Mouse (Mus musculus) kidney, adult 18-20 months (tissue): ENCODE data around the gene Emid1.

Experiments used
- DNase-seq: peaks from one replicate; pipeline ENCODE4 v3.0.0; 2021

Gene Emid1

DNA sequence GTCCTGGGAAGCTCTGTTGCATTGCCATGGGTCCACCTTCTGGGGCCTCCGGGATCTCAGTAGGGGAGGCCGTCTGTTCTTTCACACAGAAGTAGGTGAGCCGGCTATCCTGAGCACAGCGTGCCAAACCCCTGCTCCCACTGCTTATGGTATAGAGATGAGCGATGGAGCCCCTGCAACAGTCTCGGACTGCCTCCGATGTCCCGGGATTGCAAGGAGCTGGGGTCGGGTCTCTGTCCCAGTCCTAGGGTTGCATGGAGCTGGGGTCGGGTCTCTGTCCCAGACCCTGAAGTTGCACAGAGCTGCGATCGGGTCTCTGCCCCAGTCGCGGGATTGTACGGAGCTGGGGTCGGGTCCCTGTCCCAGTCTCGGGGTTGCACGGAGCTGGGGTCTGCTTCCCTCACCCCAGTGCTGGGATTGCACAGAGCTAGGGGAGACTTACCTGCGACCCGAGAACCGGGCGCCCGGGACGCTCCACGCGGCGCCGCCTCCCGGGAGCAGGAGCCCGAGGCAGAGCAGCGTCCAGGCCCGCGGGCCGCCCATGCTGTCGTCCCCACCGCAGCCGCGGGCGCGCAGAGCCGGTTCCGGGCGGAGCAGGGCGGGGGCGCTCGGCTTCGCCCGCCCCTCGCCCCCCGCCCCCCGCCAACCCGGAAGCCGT lies at the start of gene Emid1:
Emid1 (minus strand) TSS at position 578 of the 658 bp plus-strand sequence.
- peak; percentile 41 for DNase-seq

DNA sequence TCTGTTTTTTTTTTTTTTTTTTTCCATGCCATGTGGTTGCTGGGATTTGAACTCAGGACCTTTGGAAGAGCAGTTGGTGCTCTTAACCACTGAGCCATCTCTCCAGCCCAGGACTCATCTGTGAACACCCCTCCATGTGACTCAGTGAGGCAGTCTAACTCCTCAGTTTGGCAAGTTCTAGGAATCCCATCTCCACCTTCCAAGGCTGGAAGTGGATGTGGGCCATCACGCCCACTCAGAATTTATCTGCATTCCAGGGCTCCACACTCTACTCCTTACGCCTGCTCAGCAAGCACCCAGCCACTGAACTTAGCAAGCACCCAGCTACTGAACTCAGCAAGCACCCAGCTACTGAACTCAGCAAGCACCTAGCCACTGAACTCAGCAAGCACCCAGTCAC lies 47.8 kb upstream of the Emid1 start:
- DNase-seq = no peak

DNA sequence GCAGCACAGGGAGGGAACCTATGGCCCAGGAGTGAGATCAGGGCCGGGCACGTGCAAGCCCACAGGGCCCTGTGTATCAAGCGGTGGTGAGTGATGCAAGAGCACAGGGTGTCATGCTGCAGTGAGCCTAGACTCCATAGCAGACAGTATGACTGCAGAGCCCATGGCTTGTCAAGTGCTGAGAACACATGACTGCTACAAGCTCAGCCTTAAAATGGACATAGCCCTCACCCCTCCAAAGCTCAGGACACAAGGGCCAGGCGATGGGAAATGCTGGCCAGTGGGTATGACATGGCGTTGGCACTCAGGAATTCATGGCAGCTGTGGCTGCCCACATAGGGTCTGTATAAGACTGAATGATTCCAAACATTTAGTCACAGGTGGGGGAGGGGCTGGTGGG lies 45.0 kb upstream of the Emid1 start:
- DNase-seq = no peak

DNA sequence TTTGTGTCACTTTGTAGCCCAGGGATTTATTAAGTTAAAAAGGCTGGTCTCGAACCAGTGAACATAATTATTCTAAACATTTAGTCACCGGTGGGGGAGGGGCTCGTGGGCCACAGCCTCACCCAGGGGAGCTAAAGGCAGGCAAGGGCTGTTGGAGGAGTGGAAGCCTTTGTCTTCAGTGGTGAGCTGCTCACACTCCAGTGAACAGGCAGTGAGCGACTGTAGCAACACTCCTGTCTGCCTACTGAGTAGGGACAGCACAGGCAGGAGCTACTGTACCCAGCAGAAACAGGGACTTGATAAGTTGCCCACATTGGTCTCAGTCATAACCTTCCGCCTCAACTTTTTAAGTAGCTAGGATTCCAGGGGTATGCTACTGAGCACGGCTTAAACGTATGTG lies 44.5 kb upstream of the Emid1 start:
- no peak for DNase-seq

DNA sequence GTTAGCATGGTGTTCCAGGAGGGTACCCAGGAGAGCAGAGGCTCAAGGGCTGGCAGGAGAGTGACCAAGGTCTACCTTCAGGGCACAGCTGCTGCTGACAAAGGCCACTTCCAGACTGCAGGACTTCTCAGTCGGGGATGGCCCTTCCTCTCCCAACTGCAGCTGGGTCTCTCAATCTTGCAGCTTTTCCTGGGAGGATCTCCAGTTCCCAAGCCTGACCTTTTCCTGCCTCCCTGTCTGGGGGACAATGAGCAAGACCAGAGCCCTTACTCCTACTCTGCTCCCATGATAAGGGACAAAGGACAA lies 41.5 kb upstream of the Emid1 start:
- DNase-seq = no peak

DNA sequence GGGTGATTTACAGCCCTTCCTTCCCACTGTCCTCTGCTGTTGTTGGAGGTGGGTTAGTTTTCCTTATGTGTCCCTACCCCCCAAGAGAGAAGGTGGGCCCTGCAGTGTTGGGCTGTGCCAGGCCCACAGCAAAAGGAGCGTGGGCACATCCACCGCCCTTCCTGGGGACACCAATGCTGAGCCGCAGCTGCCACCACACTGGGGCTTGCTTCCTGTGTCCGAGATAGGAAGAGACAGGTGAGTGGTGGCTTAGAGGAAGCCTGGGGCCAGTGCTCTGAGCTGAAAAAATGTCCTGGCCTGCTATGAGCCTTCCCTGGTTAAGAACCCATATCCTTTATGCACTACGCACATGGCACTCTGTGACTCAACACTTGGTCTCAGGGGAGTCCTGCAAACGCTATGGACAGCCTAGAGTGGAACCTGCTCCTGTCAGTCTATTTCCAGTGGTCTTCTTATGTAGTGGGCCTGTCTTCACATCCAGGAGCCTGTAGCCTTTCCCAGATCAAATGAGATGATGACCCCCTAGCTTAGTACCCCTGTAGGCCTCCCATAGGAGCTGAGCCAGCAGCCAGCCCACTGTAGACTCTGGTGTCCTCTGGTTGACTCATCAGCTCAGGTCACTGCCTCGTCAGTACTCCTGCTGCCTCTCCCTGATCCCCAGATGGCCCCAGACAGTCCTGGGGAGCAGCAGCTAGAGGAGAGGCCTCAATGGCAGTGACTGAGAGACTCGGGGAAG lies 41.0 kb upstream of the Emid1 start:
- no peak for DNase-seq

DNA sequence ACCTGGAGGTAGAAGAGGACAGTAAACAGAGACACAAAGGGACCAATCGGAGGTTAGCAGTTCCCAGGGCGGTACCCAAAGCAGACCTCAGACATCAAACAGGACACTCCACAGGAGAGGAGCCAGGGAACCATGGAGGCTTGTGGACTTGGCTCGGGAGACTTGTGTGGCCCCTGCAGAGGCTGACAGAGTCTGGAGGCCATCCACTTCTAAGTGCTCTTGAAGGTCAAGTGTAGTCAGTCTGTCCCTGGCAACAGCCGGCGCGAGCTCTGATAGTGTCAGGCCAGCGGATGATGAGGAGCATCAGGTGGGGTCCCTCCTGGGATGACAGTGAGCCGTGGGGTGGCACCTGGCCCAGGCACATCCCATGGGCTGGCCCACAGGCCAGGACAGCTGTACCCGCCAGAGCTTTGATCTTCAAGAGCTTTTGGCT lies 40.0 kb upstream of the Emid1 start:
- DNase-seq = no peak

DNA sequence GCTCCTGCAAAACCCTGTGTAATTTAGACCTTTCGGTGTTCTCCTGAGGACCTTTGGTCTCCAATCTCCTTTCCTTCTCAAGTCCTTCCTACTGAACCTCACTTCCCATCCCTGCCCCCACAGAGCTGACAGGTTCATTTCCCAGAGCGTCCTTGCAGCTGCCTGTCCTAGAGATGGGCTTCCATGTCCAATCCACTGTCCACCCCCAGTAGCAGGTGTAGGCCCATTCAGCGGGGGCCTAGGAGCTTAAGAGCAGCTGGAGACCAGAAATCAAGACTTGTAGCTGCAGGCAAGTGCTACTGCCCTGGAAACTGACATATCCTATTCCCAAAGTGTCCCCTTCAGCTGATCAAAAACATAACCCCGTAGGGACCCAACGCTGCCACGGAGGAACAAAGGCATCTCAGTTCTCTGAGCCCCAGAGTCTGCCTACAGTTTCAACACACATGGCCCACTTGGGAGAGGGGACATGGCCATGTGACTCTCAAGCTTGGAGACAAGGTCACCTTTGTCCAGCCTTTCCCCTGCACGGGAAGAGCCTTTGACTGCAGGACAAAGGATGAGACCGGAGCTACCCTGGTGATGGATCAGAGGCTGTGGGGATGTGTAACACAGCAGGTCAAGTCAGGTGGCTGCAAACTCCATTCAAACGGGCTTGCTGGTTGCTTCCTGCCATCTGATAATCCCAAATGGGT lies 37.3 kb upstream of the Emid1 start:
- no peak for DNase-seq

DNA sequence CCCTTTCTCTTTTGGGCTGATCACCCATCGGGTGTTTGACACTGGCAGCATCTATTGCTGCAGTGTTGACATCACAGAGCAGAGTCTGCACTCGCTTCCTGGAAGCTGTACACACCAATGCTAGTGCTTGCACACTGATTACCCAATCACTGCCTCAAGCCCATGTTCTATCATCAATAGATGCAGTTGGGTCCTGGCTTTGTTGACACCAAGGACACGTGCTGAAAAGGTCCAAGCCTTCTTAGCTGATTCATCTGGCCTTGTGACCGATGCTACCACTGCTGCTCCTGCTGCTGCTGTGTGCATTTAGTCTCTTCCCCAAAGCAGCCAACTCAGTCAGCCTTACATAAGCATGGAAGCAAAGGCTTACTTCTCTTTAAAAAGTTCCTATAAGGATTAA lies 36.1 kb upstream of the Emid1 start:
- no peak for DNase-seq

DNA sequence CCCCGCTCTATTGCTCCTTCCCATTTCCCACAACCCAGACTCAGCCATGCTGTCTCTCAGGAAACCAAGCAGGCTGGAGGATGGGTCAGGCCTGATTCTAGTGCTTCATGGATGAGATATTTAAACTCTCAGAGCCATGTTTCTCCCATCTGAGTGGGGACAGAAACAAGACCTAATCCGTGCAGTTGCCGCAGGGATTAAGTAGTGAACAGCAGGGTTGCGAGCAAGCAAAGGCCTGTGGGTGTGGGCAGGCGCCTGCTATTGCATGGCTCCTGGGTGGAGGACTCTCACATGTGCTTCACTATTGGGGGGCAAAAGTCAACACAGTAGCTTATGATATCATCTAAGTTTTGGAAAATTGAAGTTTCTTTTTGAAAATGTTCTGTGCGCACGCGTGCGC lies 32.8 kb upstream of the Emid1 start:
- no peak for DNase-seq

DNA sequence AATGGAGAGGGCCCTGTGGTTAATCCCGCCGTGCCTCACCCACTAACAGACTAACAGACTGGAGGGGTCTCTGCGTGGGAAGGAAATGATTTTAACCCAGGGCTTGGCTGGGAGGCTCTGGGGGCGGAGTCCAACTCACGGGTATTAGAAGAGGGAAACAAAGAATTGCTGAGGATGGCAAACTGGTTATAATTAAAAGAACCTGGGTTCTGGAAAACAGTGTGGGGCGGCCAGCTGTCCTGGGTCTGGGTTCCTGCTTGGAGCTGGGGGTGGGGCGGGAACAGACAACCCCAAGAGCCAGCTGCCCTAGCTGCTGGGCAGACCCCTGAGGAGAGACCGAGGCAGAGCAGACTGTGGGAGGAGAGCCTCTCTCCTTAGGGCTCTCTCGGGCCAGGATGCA lies 32.2 kb upstream of the Emid1 start:
- no peak for DNase-seq

DNA sequence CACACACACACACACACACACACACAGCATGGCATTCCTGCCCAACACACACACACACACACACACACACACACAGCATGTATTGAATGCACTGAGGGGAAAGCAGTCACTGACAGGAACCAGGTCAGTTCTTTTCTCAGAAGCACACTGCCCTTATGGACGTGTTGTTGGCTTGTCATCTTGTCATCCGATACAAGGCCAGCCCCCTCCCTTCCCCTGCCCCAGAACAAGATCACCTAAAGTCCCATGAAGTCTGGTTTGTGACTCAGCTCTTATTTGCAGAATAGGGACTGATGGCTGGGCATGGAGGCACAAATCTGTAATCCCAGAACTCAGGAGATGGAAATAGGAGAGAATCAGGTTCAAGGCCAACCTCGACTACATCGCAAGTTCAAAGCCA lies 30.8 kb upstream of the Emid1 start:
- no peak for DNase-seq

DNA sequence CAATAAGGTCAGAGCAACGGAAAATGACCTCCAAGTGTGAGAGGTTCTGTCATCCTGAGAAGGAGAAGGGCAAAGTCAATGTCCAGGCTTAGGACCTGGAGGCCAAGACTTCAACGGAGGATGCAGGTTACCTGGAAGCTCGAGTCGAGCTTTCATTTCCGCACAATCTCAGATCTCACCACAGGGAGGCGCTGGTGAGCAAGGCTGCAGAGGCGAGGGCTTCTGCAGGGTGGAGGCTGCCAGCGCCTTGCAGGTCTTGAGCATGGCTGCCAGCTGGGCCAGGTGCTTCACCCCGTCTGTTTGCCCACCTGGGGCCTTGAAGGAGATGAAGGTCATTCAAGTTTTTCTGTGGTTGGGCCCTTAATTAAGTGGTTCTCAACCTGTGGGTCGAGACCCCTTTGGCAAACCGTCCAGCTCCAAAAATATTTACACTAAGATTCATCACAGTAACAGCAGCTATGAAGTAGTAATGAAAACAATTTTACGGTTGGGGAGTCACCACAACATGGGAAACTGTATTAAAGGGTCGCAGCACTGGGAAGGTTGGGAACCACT lies 29.9 kb upstream of the Emid1 start:
- DNase-seq = peak; percentile 88

DNA sequence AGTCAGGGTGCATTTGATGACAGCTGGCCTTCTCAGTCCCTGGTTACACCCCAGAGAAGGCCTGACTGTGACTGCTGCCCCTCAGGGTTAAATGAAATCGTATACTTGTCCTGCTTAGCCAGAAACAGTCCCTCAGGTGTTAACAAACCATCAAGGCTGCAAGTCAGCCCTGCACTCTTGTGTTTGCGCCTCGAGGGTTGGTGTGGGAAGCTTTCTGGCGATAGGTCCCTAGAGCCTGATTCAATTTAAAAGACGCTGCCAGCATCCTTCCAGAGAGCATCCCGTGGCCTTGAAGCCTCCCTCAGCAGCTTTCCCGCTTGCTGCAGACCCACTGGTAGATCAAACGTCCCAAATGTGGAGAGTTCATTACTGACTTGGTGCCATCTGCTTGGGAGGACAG lies 27.3 kb upstream of the Emid1 start:
- DNase-seq = no peak

DNA sequence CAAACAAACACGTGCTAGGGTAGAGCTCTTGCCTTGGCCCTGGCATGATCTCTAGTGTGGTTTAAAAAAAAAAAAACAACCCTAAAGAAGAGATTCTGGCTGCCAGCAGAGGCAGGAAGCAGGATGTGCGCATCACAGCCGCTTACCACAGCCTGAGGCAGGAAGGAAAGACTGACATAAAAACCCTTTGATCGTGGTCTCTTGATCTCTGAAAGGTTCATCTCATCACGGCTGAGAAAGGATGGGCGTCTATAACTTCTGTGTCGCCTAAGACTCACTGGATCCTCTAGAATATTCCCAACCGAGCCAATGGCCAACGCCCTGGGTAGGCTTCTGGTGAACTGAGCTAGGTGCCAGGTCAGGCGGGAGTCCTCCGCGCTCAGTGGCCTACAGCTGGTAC lies 25.1 kb upstream of the Emid1 start:
- DNase-seq = peak; percentile 16

DNA sequence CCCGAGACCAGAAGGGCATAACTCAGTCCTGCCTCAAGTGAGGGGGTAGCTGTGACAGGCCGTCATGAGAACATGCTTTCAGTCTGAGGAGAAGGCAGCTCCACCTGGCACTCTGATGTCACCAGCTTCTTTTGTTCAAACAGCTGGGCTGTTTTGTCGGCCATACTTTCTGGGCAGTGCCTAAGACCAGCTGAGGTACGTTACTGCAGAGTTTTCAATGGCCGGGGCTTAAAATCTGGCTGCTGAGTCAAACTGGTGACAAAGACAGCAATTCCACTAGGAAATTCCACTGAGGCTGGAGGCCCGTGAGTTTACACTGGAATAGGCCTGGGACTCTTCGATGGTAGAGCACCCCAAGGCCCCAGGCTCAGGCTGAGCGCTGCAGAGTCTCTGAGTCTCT lies 24.6 kb upstream of the Emid1 start:
- DNase-seq = no peak

DNA sequence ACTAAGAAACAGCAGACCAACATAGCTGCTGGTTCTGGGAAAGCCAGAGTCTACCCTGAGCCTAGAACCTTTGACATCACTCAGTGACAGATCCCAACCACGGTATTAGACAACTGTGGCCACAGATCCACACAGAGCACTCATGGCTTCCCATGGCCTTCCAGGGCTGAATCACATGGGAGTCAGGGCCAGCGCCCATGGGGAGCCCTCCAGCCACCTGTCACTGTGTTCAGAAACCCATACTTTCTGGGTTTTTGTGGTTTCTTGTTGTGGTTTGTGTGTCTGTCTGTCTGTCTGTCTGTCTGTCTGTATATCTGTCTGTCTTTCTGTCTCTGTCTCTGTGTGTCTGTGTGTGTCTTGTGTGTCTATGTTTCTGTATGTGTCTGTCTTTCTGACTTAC lies 23.8 kb upstream of the Emid1 start:
- DNase-seq = no peak

DNA sequence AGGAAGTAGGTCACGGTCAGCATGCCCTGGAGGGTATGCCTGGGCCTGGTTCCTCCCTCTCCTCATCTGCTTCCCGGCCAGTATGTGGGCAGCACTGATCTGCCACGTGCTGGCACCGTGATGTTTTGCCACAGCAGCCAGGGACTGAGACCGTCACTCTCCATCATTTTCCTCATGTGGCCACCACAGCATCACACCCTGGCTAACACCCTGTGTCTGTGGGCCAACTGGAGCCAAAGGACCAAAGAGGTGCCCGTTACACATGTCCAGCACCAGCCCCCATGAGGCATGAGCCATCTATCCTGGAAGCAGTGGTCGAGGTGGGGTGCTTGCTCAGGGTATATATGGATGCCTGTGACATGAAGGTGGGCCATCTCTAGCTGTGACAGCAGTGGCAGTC lies 23.1 kb upstream of the Emid1 start:
- DNase-seq = no peak

DNA sequence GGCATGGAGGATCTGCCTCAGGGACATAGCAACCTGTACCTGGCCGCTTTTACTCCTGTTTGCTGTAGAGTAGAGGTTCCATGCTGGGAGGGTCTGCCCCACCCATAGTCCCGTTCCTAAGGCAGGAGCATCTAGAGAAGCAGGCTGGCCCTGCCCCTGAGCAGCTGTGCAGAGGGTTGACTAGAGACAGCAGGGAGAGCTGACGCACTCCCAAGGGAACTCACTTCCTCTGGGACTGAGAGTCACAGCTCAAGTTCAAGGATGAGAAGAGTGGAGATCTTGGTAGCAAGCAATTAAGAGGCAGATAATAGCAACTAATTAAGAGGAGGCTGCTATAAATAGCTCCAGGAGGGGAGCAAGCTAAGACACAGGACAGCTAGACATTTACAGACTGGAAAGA lies 20.8 kb upstream of the Emid1 start:
- no peak for DNase-seq

DNA sequence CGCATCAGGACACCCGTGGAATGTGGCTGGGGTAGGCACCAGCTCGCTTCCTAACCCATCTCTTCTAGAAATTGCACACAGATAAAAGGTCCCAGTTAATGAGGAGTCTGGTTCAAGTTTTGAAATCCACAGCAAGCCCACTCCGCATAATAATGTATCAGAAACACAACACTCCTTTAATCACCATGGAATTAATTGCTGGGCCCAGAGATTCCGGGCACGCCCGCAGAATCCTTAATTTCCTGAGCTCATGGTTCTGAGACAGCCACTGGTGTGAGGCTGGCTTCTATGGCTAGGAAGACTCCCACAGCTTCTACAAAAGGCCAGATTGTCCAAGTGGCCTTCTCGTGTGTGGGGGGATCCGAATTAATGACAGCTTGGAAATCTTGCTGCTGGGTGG lies 15.3 kb upstream of the Emid1 start:
- no peak for DNase-seq

DNA sequence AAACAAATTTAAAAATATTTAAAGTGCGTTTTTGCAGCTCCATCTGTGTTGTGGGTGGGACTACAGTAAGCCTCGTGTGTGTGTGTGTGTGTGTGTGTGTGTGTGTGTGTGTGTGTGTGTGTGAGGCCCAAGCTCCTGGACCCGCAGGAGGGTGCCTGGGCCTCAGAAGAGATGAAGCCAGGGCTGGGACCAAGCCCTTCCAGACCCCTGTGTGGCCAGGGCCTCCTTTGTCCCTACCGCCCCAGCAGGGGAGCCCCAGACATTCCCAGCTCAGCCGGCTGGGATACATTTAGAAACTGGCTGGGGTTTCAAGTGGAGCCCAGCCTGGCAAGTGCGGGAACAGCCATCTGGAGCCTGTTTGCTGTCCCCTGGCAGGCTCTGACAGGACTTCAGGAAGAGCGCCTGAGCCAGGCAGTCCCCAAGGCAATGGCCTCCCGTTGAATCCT lies 13.4 kb upstream of the Emid1 start:
- no peak for DNase-seq

DNA sequence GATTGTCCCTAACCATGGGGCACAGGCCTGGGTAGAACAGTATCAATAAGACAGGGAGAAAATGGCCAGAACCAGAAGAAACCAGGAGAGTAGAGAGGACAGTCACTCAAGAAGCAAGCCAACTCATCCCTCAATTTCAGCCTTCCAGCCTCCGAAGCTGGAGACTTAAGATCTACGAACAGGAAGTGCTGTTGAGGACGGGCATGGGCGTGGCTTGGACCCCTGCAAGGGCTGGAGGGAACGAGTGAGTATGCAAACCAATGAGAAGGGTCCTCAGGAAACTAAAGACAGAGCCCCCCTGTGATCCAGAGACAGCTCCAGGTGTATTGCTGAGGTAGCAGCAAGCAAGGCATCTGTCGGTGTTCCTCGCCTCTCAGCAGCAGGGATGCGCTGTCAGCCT lies 12.3 kb upstream of the Emid1 start:
- no peak for DNase-seq

DNA sequence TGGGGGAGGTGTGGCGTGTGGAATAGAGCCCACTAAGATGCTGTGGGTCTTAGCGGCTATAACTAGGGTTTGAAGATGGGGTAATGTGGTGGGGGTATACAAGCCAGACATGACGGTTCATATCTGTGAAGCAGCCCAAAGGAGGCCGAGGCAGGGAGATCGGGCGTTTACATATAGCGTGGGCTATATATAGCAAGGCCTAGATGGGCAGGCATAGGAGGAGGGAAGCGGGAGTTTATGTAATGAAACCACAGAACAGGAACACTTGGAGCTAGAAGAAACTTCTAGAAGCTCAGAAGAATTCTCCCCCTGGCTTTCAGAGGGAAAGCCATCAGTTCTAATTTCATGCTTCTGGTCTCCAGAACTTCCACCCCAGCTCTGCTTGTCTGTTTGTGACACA lies 11.4 kb upstream of the Emid1 start:
- no peak for DNase-seq
